Mouse (Mus musculus) E14TG2a.4 (cell line): Measurements from ENCODE around the gene Coro1c.

Experiments used
- H3K27me3 ChIP-seq: 2 replicates; pipeline ENCODE4 v1.6.1; 2014; ENCODE audit warnings: low read length, control low read depth; ENCODE audit not compliant: insufficient read depth
- H3K36me3 ChIP-seq: 2 replicates; pipeline ENCODE4 v1.6.1; 2014; ENCODE audit warnings: low read length, control low read depth; ENCODE audit not compliant: insufficient read depth
- H3K4me1 ChIP-seq: replicated peaks from 2 replicates; pipeline ENCODE4 v1.6.1; 2014; ENCODE audit warnings: low read depth, low read length, control low read depth
- H3K4me3 ChIP-seq: replicated peaks from 2 replicates; pipeline ENCODE4 v1.5.1; 2014; ENCODE audit warnings: mild to moderate bottlenecking, low read length
- H3K9me3 ChIP-seq: 2 replicates; pipeline ENCODE4 v1.6.1; 2014; ENCODE audit warnings: low read length, control low read depth
- CTCF ChIP-seq: conservative IDR thresholded peaks from 2 replicates; pipeline ENCODE4 v1.5.1; 2014; ENCODE audit warnings: low read length
- NANOG ChIP-seq: IDR thresholded peaks from 2 replicates; pipeline ENCODE4 v1.6.1; 2014; ENCODE audit warnings: borderline replicate concordance, low read length, mixed read lengths
- POU5F1 ChIP-seq: IDR thresholded peaks from 2 replicates; pipeline ENCODE4 v1.6.1; 2014; ENCODE audit warnings: low read length, borderline replicate concordance

The Coro1c gene

GRCm38 (mm10) chr5:113884750-113885149 is 23.8 kb downstream of the Coro1c start:
- peaks cover 94% of the 10 kb centered on the region for H3K4me1 ChIP-seq
- no peaks in the 10 kb centered on the region for H3K27me3 ChIP-seq
- TF ChIP-seq CTCF (no peak), NANOG (no peak), POU5F1 (no peak)
- H3K4me3 ChIP-seq = no peak overlapping the region
- H3K36me3 ChIP-seq = peaks cover 44% of the 10 kb centered on the region
- H3K9me3 ChIP-seq = no peaks in the 10 kb centered on the region

DNA sequence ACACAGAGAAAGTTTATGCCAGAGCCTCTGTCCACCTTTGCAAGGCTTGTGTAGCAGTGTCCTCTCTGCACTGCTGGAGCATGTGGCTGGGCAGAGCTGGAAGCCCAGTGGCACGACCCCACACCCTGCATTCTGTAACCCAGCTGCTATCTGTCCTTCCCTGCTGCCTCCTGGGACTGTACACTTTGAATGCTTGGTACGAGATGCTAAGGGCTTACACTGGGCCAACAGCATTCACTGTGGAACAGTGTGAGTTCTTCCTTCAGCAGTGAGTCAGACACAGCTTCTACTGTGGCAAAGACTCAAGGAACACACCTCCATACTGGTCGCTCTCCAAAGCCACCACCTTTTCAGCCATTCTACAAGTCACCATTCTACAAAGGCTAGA is 25.2 kb downstream of the Coro1c start:
- H3K4me3 ChIP-seq = no peak overlapping the region
- TF ChIP-seq POU5F1 = no peak
- TF ChIP-seq NANOG = no peak
- no peak for TF ChIP-seq CTCF
- H3K9me3 ChIP-seq = no peaks in the 10 kb centered on the region
- H3K36me3 ChIP-seq = peaks cover 57% of the 10 kb centered on the region
- H3K27me3 ChIP-seq = no peaks in the 10 kb centered on the region
- H3K4me1 ChIP-seq = peaks cover 94% of the 10 kb centered on the region

GRCm38 (mm10) chr5:113882566-113883383 is 25.8 kb downstream of the Coro1c start:
- Histone ChIP-seq H3K27me3 (no peaks in the 10 kb centered on the region), H3K9me3 (no peaks in the 10 kb centered on the region), H3K4me3 (peak overlapping the region; percentile 69), H3K4me1 (peaks cover 94% of the 10 kb centered on the region), H3K36me3 (peaks cover 62% of the 10 kb centered on the region)
- TF ChIP-seq POU5F1 = no peak
- no peak for TF ChIP-seq NANOG
- TF ChIP-seq CTCF = no peak

- Histone ChIP-seq H3K27me3 (no peaks in the 10 kb centered on the region), H3K4me1 (peaks cover 99% of the 10 kb centered on the region), H3K36me3 (peaks cover 70% of the 10 kb centered on the region), H3K4me3 (0 out of 2 replicates have a peak overlapping the region, but pooled peaks have one; percentile 69), H3K9me3 (no peaks in the 10 kb centered on the region)
- TF ChIP-seq POU5F1 (no peak), CTCF (no peak), NANOG (no peak)
Observed at GRCm38 (mm10) chr5:113881136-113881535, 27.4 kb downstream of the Coro1c start.

- Histone ChIP-seq H3K27me3 (no peaks in the 10 kb centered on the region), H3K9me3 (no peaks in the 10 kb centered on the region), H3K4me3 (peak overlapping the region; percentile 7; the same call in 1 of the 2 replicates), H3K36me3 (peaks cover 87% of the 10 kb centered on the region), H3K4me1 (peaks cover 99% of the 10 kb centered on the region)
- TF ChIP-seq CTCF (no peak), NANOG (no peak), POU5F1 (no peak)
Observed at GRCm38 (mm10) chr5:113878943-113879617, 29.5 kb downstream of the Coro1c start.

DNA sequence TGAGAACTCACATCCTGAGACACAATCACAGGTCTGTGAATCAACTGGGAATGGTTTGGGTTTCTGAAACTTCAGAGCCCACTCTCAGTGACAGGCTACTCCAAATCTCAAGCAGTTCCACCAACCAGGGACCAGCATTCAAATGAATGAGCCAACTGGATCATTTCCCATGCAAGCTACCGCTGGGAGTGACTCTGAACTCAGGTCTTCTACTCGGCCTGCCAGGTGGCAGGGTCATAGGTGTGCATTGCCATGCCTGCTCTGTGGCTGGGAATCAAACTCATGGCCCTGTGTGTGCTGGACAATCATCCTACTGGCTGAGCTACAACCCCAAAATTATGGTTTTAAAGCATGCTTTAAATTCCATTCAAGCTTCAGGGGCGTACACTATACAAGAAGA is 31.0 kb downstream of the Coro1c start:
- Histone ChIP-seq H3K9me3 (no peaks in the 10 kb centered on the region), H3K36me3 (peaks cover 86% of the 10 kb centered on the region), H3K4me1 (peaks cover 100% of the 10 kb centered on the region), H3K27me3 (no peaks in the 10 kb centered on the region), H3K4me3 (no peak overlapping the region)
- TF ChIP-seq NANOG (no peak), POU5F1 (no peak), CTCF (no peak)

DNA sequence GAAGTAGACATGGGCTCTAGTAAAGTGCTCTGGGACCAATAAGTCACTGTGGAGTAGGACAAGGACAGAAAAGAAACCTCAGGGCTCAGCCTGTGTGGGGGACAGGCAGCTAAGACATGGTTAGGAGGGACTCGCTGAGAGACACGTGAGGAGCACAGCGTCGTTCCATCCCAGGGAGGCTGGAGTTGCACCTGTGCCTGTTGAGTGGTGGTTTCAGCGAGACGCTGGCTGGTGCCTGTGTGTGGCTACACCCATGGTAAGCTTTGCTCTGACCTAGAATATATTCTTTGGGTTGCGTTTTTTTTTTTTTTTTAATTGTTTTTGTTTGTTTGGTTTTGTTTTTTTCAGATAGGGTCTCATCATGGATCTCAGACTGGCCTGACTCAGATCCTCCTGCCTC is 32.4 kb downstream of the Coro1c start:
- TF ChIP-seq NANOG (no peak), POU5F1 (no peak), CTCF (no peak)
- no peaks in the 10 kb centered on the region for H3K27me3 ChIP-seq
- 0 out of 2 replicates have a peak overlapping the region, but pooled peaks have one; percentile 21 for H3K4me3 ChIP-seq

GRCm38 (mm10) chr5:113875625-113876024 is 32.9 kb downstream of the Coro1c start:
- Histone ChIP-seq H3K27me3 (no peaks in the 10 kb centered on the region), H3K36me3 (peaks cover 81% of the 10 kb centered on the region), H3K9me3 (no peaks in the 10 kb centered on the region), H3K4me3 (0 out of 2 replicates have a peak overlapping the region, but pooled peaks have one; percentile 21), H3K4me1 (peaks cover 100% of the 10 kb centered on the region)
- TF ChIP-seq CTCF (no peak), POU5F1 (no peak), NANOG (no peak)

More for the DNA sequence above, 32.4 kb downstream of the Coro1c start:
- Histone ChIP-seq H3K9me3 (no peaks in the 10 kb centered on the region), H3K36me3 (peaks cover 85% of the 10 kb centered on the region), H3K4me1 (peaks cover 100% of the 10 kb centered on the region)
